Mouse (Mus musculus) brown adipose tissue, adult 24 weeks (tissue): ENCODE measurements around the gene Derl3. TPM values are rescaled to one million over a fixed set of nuclear protein-coding genes. Genes with fewer than 3 reads are reported as not detected.

ENCODE experiments used
- H3K27ac ChIP-seq: fragments of 200-500 bp; replicated peaks from 2 replicates; pipeline ENCODE4 v1.5.1; 2012; ENCODE audit warnings: low read depth, mild to moderate bottlenecking, low read length
- H3K4me1 ChIP-seq: fragments of 200-500 bp; 2 replicates; pipeline ENCODE4 v1.6.1; 2012; ENCODE audit warnings: low read length, mixed read lengths; ENCODE audit not compliant: control insufficient read depth, insufficient read depth, insufficient read length
- H3K4me3 ChIP-seq: fragments of 200-500 bp; 2 replicates; pipeline ENCODE4 v1.5.1; 2012; ENCODE audit warnings: low read depth, mild to moderate bottlenecking, low read length, moderate library complexity; ENCODE audit not compliant: insufficient read depth
- polyA plus RNA-seq: library from polyadenylated mRNA; stranded (reverse); fragments of >200 nt; gene quantifications from 2 replicates; pipeline ENCODE4 v1.2.4, GENCODE M21; 2012; ENCODE audit not compliant: missing spikeins, insufficient read depth, insufficient read length

Gene Derl3
- polyA plus RNA-seq, 1 experiment = not detected

DNA sequence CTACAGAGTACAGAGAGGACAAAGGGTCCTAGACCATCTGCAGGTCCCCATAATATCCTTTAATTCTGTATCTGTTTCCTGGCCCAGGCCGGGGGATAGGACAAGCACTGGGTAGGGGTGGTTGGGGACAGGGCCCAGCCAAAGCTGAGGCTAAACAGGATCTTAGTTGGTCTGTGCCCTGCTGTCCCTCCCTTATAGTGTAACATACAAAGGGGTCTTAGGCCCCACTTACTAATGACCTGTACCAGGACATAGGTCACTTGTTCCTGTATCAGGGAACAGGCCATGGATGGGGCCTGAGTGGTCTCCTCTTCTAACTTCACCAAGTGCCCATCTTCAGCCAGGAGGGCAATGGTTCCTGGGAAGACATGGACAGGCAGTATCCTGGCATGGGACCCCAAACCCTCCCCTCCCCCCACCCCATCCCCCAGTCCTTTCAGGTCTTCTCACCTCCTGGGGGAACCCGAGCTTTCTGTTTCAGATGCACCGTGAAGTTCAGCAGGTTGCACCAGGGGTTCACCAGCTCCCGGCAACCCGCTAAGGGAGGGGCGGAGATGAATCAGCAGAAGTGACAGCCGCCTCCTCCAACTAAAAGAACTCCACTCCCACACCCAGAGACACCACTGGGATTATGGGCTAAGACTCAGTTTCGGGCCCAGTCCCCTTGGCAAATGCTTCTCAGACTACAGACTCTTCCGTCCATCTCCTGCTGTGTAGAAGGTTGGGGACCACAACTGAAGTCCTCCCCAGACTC lies 46.4 kb downstream of the Derl3 start:
- H3K4me1 ChIP-seq = peaks cover 8% of the 10 kb centered on the region; the same call in 1 of the 2 replicates
- H3K27ac ChIP-seq = no peak overlapping the region; the same call in 1 of the 2 replicates
- H3K4me3 ChIP-seq = no peak overlapping the region

DNA sequence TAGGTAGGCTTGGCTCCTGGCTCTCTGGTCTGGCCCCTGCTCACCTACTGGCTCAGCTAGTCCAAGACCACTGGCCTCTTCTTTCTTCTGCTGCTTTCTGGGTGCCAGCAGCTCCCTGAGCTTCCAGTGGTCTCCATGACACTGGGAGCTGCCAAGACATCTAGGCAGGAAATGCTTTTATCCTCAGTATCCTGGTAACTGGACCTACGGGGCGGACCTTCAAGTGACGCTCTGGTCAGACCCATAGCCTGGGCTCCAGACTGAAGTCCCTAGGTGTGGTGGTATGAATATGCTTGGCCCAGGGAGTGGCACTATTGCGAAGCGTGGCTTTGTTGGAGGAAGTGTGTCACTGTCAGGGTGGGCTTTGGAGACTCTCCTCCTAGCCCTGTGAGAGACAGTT lies 47.3 kb downstream of the Derl3 start, which contains the start of gene Gm867:
Gm867 (minus strand) TSS at position 153 of the 400 bp plus-strand sequence.
- no peak within 1 kb of the TSS; the same call in 1 of the 2 replicates for H3K27ac ChIP-seq
- peaks cover 5% of the 10 kb centered on the region; the same call in 1 of the 2 replicates for H3K4me1 ChIP-seq
- H3K4me3 ChIP-seq = no peak within 1 kb of the TSS

DNA sequence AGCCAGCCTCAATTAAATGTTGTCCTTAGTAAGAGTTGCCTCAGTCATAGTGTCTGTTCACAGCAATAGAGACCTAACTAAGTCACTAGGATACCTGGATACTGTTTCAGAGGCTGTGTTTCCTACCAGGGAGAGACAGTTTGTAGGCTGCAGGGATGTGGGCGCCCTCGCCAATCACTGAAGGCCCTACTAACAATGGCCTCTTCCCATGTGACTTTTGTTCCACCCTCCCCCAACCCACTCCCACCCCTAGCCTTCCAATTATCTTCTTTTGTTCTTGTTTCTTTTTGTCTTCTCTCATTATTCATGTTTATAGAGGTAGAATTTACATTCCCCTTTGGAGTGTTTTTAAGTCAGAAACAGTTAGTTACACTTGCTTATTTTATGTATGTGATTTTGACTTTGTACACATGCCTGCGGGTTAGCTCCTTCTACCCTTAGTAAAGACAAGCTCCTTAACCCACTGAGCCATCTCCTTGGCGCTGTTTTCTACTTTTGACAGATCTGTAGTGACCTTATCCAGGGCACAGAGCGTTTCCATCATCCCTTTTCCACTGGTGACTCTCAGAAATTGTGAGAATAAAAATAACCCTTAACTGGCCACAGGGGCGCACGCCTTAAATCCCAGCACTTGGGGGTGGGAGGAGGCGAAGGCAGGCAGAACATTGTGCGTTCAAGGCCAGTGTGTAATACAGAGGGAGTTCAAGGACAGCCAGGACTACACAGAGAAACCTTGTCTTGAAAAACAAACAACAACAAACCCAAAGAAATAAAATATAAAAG lies 48.0 kb downstream of the Derl3 start:
- H3K27ac ChIP-seq = no peak overlapping the region
- H3K4me3 ChIP-seq = no peak overlapping the region
- peaks cover 5% of the 10 kb centered on the region; the same call in 1 of the 2 replicates for H3K4me1 ChIP-seq

GRCm38 (mm10) chr10:75942736-75943477 lies 49.7 kb downstream of the Derl3 start, which contains the start of gene Vpreb3:
Gene Vpreb3, plus strand, starts transcription at chr10:75943057.
- Histone ChIP-seq H3K27ac (peak within 1 kb of the TSS; percentile 59; the same call in 1 of the 2 replicates), H3K4me1 (peaks cover 5% of the 10 kb centered on the region; the same call in 1 of the 2 replicates), H3K4me3 (no peak within 1 kb of the TSS)

- H3K4me1 ChIP-seq = peaks cover 5% of the 10 kb centered on the region; the same call in 1 of the 2 replicates
- no peak overlapping the region for H3K4me3 ChIP-seq
- peak overlapping the region; percentile 59 for H3K27ac ChIP-seq
Measured at GRCm38 (mm10) chr10:75944066-75944772, 51.0 kb downstream of the Derl3 start.

- H3K4me1 ChIP-seq = peaks cover 5% of the 10 kb centered on the region; the same call in 1 of the 2 replicates
- H3K4me3 ChIP-seq = no peak overlapping the region
- no peak overlapping the region for H3K27ac ChIP-seq
Measured at GRCm38 (mm10) chr10:75945213-75945612, 52.0 kb downstream of the Derl3 start.

Other genes starting within 250 kb of the Derl3 start
- 0.63 TPM in 1 of 2 replicates, not detected in the other for gene Susd2, start 249.4 kb upstream of the Derl3 start, polyA plus RNA-seq
- 5.8 and 8.5 TPM in 2 replicates for gene Cabin1, start 129.1 kb upstream of the Derl3 start, polyA plus RNA-seq
- gene Ddt, start 120.0 kb upstream of the Derl3 start, polyA plus RNA-seq = 324 and 423 TPM in 2 replicates
- not detected in 2 replicates for gene Gm20441, start 112.5 kb upstream of the Derl3 start, polyA plus RNA-seq
- 3.0 and 3.6 TPM in 2 replicates for gene Gstt3, start 112.0 kb upstream of the Derl3 start, polyA plus RNA-seq
- 50.1 and 65.2 TPM in 2 replicates for gene Gstt1, start 94.8 kb upstream of the Derl3 start, polyA plus RNA-seq
- gene Gstt4, start 70.9 kb upstream of the Derl3 start, polyA plus RNA-seq = not detected in 2 replicates
- gene Gstt2, start 56.0 kb upstream of the Derl3 start, polyA plus RNA-seq = 34.7 and 41.7 TPM in 2 replicates
- gene Mif, start 33.2 kb upstream of the Derl3 start, polyA plus RNA-seq = 129 and 141 TPM in 2 replicates
- 27.2 and 35.3 TPM in 2 replicates for gene Smarcb1, start 28.2 kb downstream of the Derl3 start, polyA plus RNA-seq
- 3,122 and 3,143 TPM in 2 replicates for gene Chchd10, start 39.7 kb downstream of the Derl3 start, polyA plus RNA-seq
- 4.1 and 7.6 TPM in 2 replicates for gene Mmp11, start 43.1 kb downstream of the Derl3 start, polyA plus RNA-seq
- not detected in 2 replicates for gene Gm867, start 47.3 kb downstream of the Derl3 start, polyA plus RNA-seq
- not detected in 2 replicates for gene Vpreb3, start 49.6 kb downstream of the Derl3 start, polyA plus RNA-seq
- not detected in 2 replicates for gene Gm5134, start 61.1 kb downstream of the Derl3 start, polyA plus RNA-seq
- 1.6 and 1.9 TPM in 2 replicates for gene Zfp280b, start 139.2 kb downstream of the Derl3 start, polyA plus RNA-seq
- gene Slc5a4b, start 217.5 kb downstream of the Derl3 start, polyA plus RNA-seq = not detected in 2 replicates